Mouse (Mus musculus) right cerebral cortex, adult 2 months (tissue): ENCODE results near the gene Dnah11.

ENCODE experiments used
- DNase-seq, 2 experiments: peaks; one replicate each; pipeline ENCODE4 v3.0.0; 2021 to 2022; ENCODE audit warnings: low spot score in 2 of 2

Gene Dnah11

GRCm38 (mm10) chr12:118085291-118085690, 113.6 kb downstream of the Dnah11 start:
- DNase-seq = no peak

GRCm38 (mm10) chr12:118084806-118085205, 114.0 kb downstream of the Dnah11 start:
- DNase-seq = no peak

GRCm38 (mm10) chr12:118084134-118084533, 114.7 kb downstream of the Dnah11 start:
- DNase-seq = peak in 1 of 2 experiments; percentile 18

- no peak for DNase-seq
Measured at GRCm38 (mm10) chr12:118080441-118080840, 118.4 kb downstream of the Dnah11 start.

- DNase-seq = no peak
Measured at GRCm38 (mm10) chr12:118078434-118078989, 120.3 kb downstream of the Dnah11 start.

- no peak for DNase-seq
Measured at GRCm38 (mm10) chr12:118076802-118077201, 122.0 kb downstream of the Dnah11 start.

GRCm38 (mm10) chr12:118072181-118072872, 126.5 kb downstream of the Dnah11 start:
- DNase-seq = no peak

GRCm38 (mm10) chr12:118071667-118072066, 127.2 kb downstream of the Dnah11 start:
- no peak for DNase-seq

- no peak for DNase-seq
Measured at GRCm38 (mm10) chr12:118068785-118069184, 130.1 kb downstream of the Dnah11 start.

- DNase-seq = no peak
Measured at GRCm38 (mm10) chr12:118062343-118062742, 136.5 kb downstream of the Dnah11 start.

- peak; percentile 51 to 56 for DNase-seq
Measured at GRCm38 (mm10) chr12:118056876-118057275, 142.0 kb downstream of the Dnah11 start.

- no peak for DNase-seq
Measured at GRCm38 (mm10) chr12:118045381-118045780, 153.5 kb downstream of the Dnah11 start.

- no peak for DNase-seq
Measured at GRCm38 (mm10) chr12:118043130-118043647, 155.7 kb downstream of the Dnah11 start.

GRCm38 (mm10) chr12:118042196-118042595, 156.6 kb downstream of the Dnah11 start:
- no peak for DNase-seq

GRCm38 (mm10) chr12:118034990-118035389, 163.9 kb downstream of the Dnah11 start:
- no peak for DNase-seq

GRCm38 (mm10) chr12:118025771-118026170, 173.1 kb downstream of the Dnah11 start:
- DNase-seq = no peak

- no peak for DNase-seq
Measured at GRCm38 (mm10) chr12:118018936-118019335, 179.9 kb downstream of the Dnah11 start.

GRCm38 (mm10) chr12:118013872-118014271, 185.0 kb downstream of the Dnah11 start:
- no peak for DNase-seq

- no peak for DNase-seq
Measured at GRCm38 (mm10) chr12:118011921-118012320, 186.9 kb downstream of the Dnah11 start.

- no peak for DNase-seq
Measured at GRCm38 (mm10) chr12:117994938-117995337, 203.9 kb downstream of the Dnah11 start.

- peak; percentile 47 to 60 for DNase-seq
Measured at GRCm38 (mm10) chr12:117993499-117993898, 205.3 kb downstream of the Dnah11 start.

- DNase-seq = no peak
Measured at GRCm38 (mm10) chr12:117989018-117989828, 209.6 kb downstream of the Dnah11 start.
